Mouse (Mus musculus) midbrain, embryonic 12.5 days (tissue): Measurements from ENCODE around the gene Zfhx3. TPM values are rescaled to one million over a fixed set of nuclear protein-coding genes. Genes with fewer than 3 reads are reported as not detected.

Experiments used
- ATAC-seq: fragments of 200-750 bp; cut with Nextera tagmentation; 2 replicates; pipeline ENCODE4 v1.8.0; 2017; ENCODE audit warnings: low read depth, moderate TSS enrichment, moderate library complexity; ENCODE audit not compliant: low FRiP score
- H3K27ac ChIP-seq: fragments of 300-500 bp; sonication (generic); replicated peaks from 2 replicates; pipeline ENCODE4 v1.5.1; 2016; ENCODE audit warnings: mild to moderate bottlenecking
- H3K27me3 ChIP-seq: fragments of 300-500 bp; sonication (generic); 2 replicates; pipeline ENCODE4 v1.6.1; 2016; ENCODE audit warnings: mild to moderate bottlenecking
- H3K36me3 ChIP-seq: fragments of 300-500 bp; sonication (generic); 2 replicates; pipeline ENCODE4 v1.6.1; 2016
- H3K4me1 ChIP-seq: fragments of 300-500 bp; sonication (generic); 2 replicates; pipeline ENCODE4 v1.6.1; 2016
- H3K4me2 ChIP-seq: fragments of 300-500 bp; sonication (generic); replicated peaks from 2 replicates; pipeline ENCODE4 v1.6.1; 2016; ENCODE audit warnings: mild to moderate bottlenecking, moderate library complexity
- H3K4me3 ChIP-seq: fragments of 300-500 bp; sonication (generic); 2 replicates; pipeline ENCODE4 v1.5.1; 2016; ENCODE audit warnings: mild to moderate bottlenecking
- H3K9ac ChIP-seq: fragments of 300-500 bp; sonication (generic); replicated peaks from 2 replicates; pipeline ENCODE4 v1.6.1; 2016; ENCODE audit warnings: mild to moderate bottlenecking, moderate library complexity
- H3K9me3 ChIP-seq: fragments of 300-500 bp; sonication (generic); 2 replicates; pipeline ENCODE4 v1.6.1; 2016; ENCODE audit warnings: mild to moderate bottlenecking
- WGBS: fragments of 180-500 bp; shearing (Covaris S2); methylation state at CpG from one replicate; pipeline ENCODE4 v1.1.7; 2016; 5-methylcytosine and 5-hydroxymethylcytosine counted together
- polyA plus RNA-seq: library from polyadenylated mRNA; unstranded; fragments of >200 nt; fragmentation: Nextera tagmentation; extraction: Ambion mirVana; gene quantifications from 2 replicates; pipeline ENCODE4 v1.2.1, GENCODE M21; 2016

Zfhx3 gene
- polyA plus RNA-seq, 1 experiment from 2014 or later = 48.9 TPM

- 74% methylated on average over 4 of the region's 4 CpGs for WGBS
- H3K36me3 ChIP-seq = no peaks in the 10 kb centered on the region
- ATAC-seq = no peak
Observed at GRCm38 (mm10) chr8:108317532-108318093, 375.2 kb downstream of the Zfhx3 start.

DNA sequence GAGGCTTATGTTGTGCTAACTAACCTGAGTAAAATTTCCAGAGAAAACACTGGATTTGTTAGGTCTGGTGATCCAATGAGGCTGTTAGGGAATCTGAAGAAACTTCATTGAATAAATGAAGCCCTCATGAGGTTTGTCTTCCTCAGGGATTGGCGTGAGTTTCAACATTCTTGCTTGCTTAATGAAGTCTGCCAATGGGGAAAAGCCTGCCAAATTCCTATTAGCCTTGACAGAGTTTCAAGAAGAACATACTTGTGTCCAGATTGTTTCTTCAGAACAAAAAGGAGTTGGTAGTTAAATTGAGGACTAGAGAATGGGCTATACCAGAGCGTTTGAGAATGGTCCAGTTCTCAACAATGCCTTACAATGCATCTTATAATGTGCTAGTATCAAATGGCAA lies 385.3 kb downstream of the Zfhx3 start:
- H3K9ac ChIP-seq = no peak overlapping the region
- no peak overlapping the region for H3K27ac ChIP-seq
- no peaks in the 10 kb centered on the region for H3K36me3 ChIP-seq
- H3K4me3 ChIP-seq = no peak overlapping the region
- 90% methylated on average over 2 of the region's 2 CpGs for whole genome bisulfite sequencing
- H3K4me1 ChIP-seq = no peaks in the 10 kb centered on the region
- no peak for ATAC-seq
- H3K4me2 ChIP-seq = no peak overlapping the region
- H3K27me3 ChIP-seq = no peaks in the 10 kb centered on the region
- no peaks in the 10 kb centered on the region for H3K9me3 ChIP-seq

More at GRCm38 (mm10) chr8:108317532-108318093, 375.2 kb downstream of the Zfhx3 start:
- no peak overlapping the region for H3K4me2 ChIP-seq
- peaks cover 11% of the 10 kb centered on the region for H3K4me1 ChIP-seq
- no peak overlapping the region for H3K27ac ChIP-seq
- H3K27me3 ChIP-seq = no peaks in the 10 kb centered on the region; the same call in 1 of the 2 replicates
- H3K9ac ChIP-seq = no peak overlapping the region
- H3K9me3 ChIP-seq = 0 out of 2 replicates have a peak, but pooled peaks cover 5% of the 10 kb centered on the region
- no peak overlapping the region for H3K4me3 ChIP-seq

DNA sequence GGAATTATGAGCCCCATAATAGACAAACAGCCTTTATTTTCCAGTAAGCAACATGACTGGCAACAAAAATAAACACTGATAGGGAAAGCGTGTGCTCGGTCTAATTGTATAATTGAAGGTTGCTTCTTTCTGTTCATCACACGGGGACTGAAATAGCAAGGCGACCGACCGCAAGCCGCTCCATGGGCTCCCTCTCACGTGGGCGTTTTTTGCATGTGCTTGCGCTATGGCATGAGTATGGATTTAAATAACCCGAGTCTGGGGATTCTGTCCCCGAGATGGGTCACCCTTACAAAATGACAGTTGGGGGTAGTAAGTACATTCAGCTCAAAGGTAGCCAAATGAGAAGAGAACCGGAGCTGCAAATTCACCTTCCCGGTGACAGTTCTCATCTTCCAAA lies 405.9 kb downstream of the Zfhx3 start:
- Histone ChIP-seq H3K9ac (no peak overlapping the region), H3K4me2 (no peak overlapping the region), H3K27me3 (no peaks in the 10 kb centered on the region), H3K4me3 (no peak overlapping the region), H3K36me3 (no peaks in the 10 kb centered on the region), H3K27ac (no peak overlapping the region), H3K9me3 (no peaks in the 10 kb centered on the region; the same call in 1 of the 2 replicates), H3K4me1 (no peaks in the 10 kb centered on the region)
- 91% methylated on average over 14 of the region's 14 CpGs for WGBS
- no peak for ATAC-seq

- Histone ChIP-seq H3K4me1 (no peaks in the 10 kb centered on the region), H3K27me3 (no peaks in the 10 kb centered on the region), H3K9ac (no peak overlapping the region), H3K36me3 (no peaks in the 10 kb centered on the region), H3K9me3 (no peaks in the 10 kb centered on the region; the same call in 1 of the 2 replicates), H3K4me2 (no peak overlapping the region), H3K4me3 (no peak overlapping the region), H3K27ac (no peak overlapping the region)
- 71% methylated on average over 4 of the region's 4 CpGs for WGBS
- no peak for ATAC-seq
Observed at GRCm38 (mm10) chr8:108348776-108349175, 406.3 kb downstream of the Zfhx3 start.

DNA sequence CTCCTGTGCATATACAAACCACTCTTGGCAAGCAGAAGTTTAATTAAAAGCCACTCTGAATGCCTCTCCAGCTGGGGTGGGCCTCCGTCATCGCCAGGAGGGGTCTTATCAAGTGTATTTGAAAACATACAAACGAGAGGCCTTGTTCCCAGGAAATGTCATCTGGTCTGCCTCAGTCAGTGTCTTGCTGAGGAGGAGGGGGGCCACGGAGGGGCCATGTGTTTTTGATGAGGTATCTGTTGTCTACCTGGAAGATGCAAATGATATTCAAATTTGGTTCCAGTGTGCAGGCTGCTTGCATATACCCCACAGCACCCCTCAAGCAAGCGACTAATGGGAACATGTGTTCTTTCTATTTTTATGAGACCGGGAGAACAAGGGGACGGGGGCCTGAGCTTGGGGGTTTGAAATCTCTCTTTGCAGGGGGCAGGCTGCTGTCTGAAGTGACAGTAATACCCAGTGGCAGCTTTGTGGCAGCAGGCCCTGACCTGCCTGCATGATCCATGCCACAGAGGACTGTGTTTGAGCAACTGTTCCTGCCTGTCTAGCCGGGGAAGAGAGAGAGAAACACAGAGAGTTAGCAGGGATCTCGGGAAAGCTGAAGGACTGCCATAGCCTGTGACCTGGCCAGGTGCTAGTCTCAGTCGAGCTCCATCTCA lies 412.8 kb downstream of the Zfhx3 start:
- no peaks in the 10 kb centered on the region for H3K9me3 ChIP-seq
- no peaks in the 10 kb centered on the region for H3K36me3 ChIP-seq
- 0 out of 2 replicates have a peak, but pooled peaks have one; percentile 27 for ATAC-seq
- H3K27ac ChIP-seq = peak overlapping the region; percentile 20; the same call in 1 of the 2 replicates
- H3K4me2 ChIP-seq = no peak overlapping the region
- H3K4me3 ChIP-seq = no peak overlapping the region
- H3K27me3 ChIP-seq = no peaks in the 10 kb centered on the region
- H3K9ac ChIP-seq = no peak overlapping the region
- peaks cover 12% of the 10 kb centered on the region for H3K4me1 ChIP-seq
- 52% methylated on average over 10 of the region's 10 CpGs for WGBS

DNA sequence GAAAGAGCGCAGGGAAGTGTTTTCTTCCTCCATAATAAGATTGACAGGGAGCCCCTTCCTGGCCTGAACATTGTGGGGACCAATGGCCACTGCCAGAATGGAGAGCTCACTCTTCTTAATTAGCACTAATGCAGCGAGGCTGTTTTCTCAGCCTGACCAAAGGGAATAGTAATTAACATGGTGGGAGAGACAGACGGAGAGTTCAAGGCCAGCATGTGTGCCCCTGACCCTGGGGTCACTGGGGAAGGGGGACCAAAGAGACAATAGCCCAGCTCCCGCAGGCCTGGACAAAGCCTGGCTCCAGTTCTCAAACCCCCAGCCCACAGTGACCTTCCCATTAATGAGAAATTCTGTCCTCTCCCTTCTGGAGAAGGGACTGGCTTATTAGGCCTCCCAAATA lies 419.0 kb downstream of the Zfhx3 start:
- Histone ChIP-seq H3K4me1 (peaks cover 22% of the 10 kb centered on the region), H3K4me2 (no peak overlapping the region), H3K9me3 (no peaks in the 10 kb centered on the region), H3K27me3 (0 out of 2 replicates have a peak, but pooled peaks cover 3% of the 10 kb centered on the region), H3K9ac (no peak overlapping the region), H3K27ac (0 out of 2 replicates have a peak overlapping the region, but pooled peaks have one; percentile 17), H3K36me3 (no peaks in the 10 kb centered on the region), H3K4me3 (no peak overlapping the region)
- ATAC-seq = no peak
- WGBS = 46% methylated on average over 4 of the region's 4 CpGs

GRCm38 (mm10) chr8:108362421-108362820 lies 420.0 kb downstream of the Zfhx3 start:
- Histone ChIP-seq H3K27me3 (0 out of 2 replicates have a peak, but pooled peaks cover 3% of the 10 kb centered on the region), H3K9me3 (no peaks in the 10 kb centered on the region), H3K27ac (no peak overlapping the region), H3K9ac (no peak overlapping the region), H3K4me2 (no peak overlapping the region), H3K36me3 (no peaks in the 10 kb centered on the region), H3K4me1 (peaks cover 22% of the 10 kb centered on the region), H3K4me3 (no peak overlapping the region)
- WGBS = 80% methylated on average over 9 of the region's 9 CpGs
- no peak for ATAC-seq

DNA sequence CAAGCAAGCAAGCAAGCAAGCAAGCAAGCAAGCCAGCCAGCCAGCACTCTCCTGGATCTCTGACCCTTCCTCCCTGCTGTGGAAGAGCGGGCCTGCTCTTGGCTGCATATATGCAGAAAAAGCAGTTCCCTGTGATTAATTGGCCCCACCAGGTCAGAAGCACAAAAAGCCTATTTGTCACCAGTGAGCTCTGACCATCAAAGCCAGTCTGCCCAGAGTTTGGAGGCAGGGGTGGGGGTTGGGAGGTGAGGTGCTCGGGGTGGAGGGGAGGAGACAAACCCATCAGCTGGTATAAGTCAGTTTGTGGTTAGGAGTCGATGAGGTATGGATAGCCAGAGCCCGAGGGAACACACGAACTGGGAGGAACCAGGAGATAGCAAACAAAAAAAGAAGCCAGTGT lies 421.0 kb downstream of the Zfhx3 start:
- no peak overlapping the region for H3K4me2 ChIP-seq
- H3K4me3 ChIP-seq = no peak overlapping the region
- H3K9me3 ChIP-seq = no peaks in the 10 kb centered on the region
- no peak overlapping the region for H3K27ac ChIP-seq
- no peak for ATAC-seq
- H3K36me3 ChIP-seq = no peaks in the 10 kb centered on the region
- H3K4me1 ChIP-seq = peaks cover 22% of the 10 kb centered on the region
- H3K27me3 ChIP-seq = 0 out of 2 replicates have a peak, but pooled peaks cover 3% of the 10 kb centered on the region
- no peak overlapping the region for H3K9ac ChIP-seq
- WGBS = 36% methylated on average over 5 of the region's 5 CpGs

DNA sequence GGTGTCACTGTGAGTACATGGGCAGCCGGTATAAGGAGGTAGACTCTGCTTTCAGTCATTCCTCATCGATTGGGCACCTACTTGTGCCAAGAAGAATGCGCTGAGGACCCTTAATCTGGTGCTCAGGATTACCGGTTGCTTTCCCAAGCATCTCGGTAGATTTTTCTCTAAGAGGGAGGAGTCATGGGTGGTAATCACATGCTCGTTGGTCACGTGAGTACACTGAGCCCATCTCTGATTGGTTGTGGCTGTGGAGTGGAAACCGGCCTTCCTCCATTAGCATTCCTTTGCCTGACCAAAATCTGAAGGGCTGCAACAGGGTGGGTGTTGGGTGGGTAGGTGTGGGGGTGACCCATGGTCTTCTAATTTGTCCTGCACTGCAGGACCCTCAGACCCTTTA lies 421.4 kb downstream of the Zfhx3 start:
- 68% methylated on average over 8 of the region's 8 CpGs for WGBS
- H3K9me3 ChIP-seq = no peaks in the 10 kb centered on the region
- H3K27me3 ChIP-seq = 0 out of 2 replicates have a peak, but pooled peaks cover 3% of the 10 kb centered on the region
- no peak for ATAC-seq
- no peak overlapping the region for H3K4me3 ChIP-seq
- H3K27ac ChIP-seq = no peak overlapping the region
- H3K9ac ChIP-seq = no peak overlapping the region
- no peak overlapping the region for H3K4me2 ChIP-seq
- no peaks in the 10 kb centered on the region for H3K36me3 ChIP-seq
- H3K4me1 ChIP-seq = peaks cover 22% of the 10 kb centered on the region

DNA sequence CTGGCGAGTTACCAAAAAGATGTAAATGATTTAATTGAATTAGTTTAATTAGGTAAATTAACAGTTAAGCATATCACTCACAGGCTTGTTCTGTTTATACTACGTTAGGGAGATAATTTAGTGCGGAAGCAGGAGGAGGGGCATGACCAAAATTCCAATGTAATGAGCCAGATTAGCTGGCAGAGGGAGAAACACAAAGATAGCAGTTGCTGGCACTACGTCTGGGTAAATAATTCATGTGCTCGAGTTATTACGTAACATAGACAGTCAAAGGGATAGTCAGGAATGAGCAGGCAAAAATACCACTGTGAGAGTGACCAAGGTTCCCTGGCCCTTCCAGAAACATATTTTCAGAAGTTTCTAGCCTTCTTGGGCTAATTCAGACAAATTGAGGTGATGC lies 426.6 kb downstream of the Zfhx3 start:
- Histone ChIP-seq H3K27me3 (peaks cover 19% of the 10 kb centered on the region), H3K27ac (no peak overlapping the region), H3K9me3 (no peaks in the 10 kb centered on the region), H3K36me3 (no peaks in the 10 kb centered on the region), H3K9ac (no peak overlapping the region), H3K4me1 (peaks cover 9% of the 10 kb centered on the region), H3K4me3 (no peak overlapping the region), H3K4me2 (no peak overlapping the region)
- 53% methylated on average over 6 of the region's 6 CpGs for WGBS
- ATAC-seq = no peak

- WGBS = 87% methylated on average over 6 of the region's 6 CpGs
- no peak overlapping the region for H3K27ac ChIP-seq
- H3K4me1 ChIP-seq = peaks cover 9% of the 10 kb centered on the region
- no peak for ATAC-seq
- H3K36me3 ChIP-seq = no peaks in the 10 kb centered on the region
- no peak overlapping the region for H3K4me2 ChIP-seq
- H3K9ac ChIP-seq = no peak overlapping the region
- no peak overlapping the region for H3K4me3 ChIP-seq
- H3K27me3 ChIP-seq = peaks cover 25% of the 10 kb centered on the region
- H3K9me3 ChIP-seq = no peaks in the 10 kb centered on the region
Observed at GRCm38 (mm10) chr8:108370731-108371130, 428.3 kb downstream of the Zfhx3 start.

DNA sequence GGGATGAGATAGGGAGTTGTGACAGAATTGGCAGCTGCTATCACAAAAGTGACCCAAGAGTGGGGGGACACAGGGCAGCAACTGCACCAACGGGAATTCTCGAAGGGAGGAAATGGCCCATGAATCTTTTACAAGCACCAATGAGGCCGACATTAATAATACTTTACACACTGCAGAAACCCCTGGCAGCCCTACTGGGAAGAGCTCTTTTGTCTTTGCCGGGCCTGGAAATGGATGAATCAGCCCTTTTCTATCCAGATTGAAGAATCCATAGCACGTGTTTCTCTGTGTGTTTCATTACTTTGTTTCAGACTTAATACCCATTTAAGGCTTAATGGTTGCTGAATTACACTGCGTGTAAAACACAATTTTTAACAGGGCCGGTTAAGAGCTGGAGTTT lies 430.6 kb downstream of the Zfhx3 start:
- ATAC-seq = no peak
- Histone ChIP-seq H3K27me3 (peaks cover 25% of the 10 kb centered on the region), H3K36me3 (no peaks in the 10 kb centered on the region), H3K4me3 (no peak overlapping the region), H3K27ac (no peak overlapping the region), H3K4me2 (no peak overlapping the region), H3K9ac (no peak overlapping the region), H3K4me1 (peaks cover 9% of the 10 kb centered on the region), H3K9me3 (no peaks in the 10 kb centered on the region)
- WGBS = 43% methylated on average over 7 of the region's 7 CpGs
